Mouse (Mus musculus) bone marrow, adult 2 months (tissue): ENCODE data around the gene 1700016H13Rik.

Experiments
- CTCF ChIP-seq: fragments of 200-500 bp; IDR thresholded peaks from 2 replicates; pipeline ENCODE4 v1.5.1; 2011; ENCODE audit warnings: low read length, control low read depth; ENCODE audit not compliant: control insufficient read depth, insufficient read depth
- POLR2A ChIP-seq: fragments of 200-500 bp; IDR thresholded peaks from 2 replicates; pipeline ENCODE4 v1.6.1; 2011; ENCODE audit warnings: low read depth, mild to moderate bottlenecking, control low read depth, low read length, borderline replicate concordance; ENCODE audit not compliant: control insufficient read depth

GRCm38 (mm10) chr5:103598264-103598663, 57.5 kb downstream of the 1700016H13Rik start:
- no peak for TF ChIP-seq POLR2A
- TF ChIP-seq CTCF: no peak
